Mouse (Mus musculus) embryo, embryonic 11.5 days (tissue): ENCODE results near the gene Mid1.
A peak's percentile ranks its signal among the peaks of the same experiment; 100 is the strongest.

Experiments used
- DNase-seq: peaks from one replicate; pipeline ENCODE4 v3.0.0-alpha.2; 2012; ENCODE audit warnings: low read depth, low spot score

Mid1 gene

DNA sequence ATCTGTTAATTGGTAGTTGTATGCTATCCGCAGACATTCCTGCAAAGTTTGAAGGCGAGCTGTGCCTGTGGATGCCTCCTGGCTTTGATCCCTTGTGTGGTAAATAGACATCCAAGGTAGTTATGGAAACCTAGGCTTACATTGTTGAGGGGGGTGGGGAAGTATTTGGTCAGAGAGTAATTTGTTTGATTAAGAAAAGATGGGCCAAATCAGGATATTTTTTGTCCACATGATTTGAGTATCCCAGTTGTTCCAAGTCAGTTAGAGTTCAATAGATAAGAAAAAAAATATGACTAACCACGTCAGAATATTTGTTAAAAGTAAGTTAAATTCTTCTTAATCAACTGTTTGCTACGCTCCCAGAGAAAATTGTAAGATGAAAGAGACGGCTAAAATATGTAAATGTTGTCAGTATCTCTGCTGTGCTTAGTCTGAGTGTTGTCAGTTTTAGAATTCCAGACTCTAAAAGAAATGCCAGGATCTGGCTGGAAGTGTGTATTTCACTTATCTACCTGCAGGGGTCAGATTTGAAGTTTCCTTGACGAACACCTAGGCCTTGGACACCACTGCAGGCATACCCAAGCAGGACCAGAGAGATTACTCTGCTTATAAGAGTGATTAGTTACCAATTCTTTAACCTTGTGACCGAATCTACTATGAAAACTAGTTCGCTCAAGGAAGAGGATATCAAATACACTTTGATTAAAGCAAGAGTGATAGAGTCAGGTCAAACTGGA lies 198.7 kb downstream of the Mid1 start:
- no peak for DNase-seq

DNA sequence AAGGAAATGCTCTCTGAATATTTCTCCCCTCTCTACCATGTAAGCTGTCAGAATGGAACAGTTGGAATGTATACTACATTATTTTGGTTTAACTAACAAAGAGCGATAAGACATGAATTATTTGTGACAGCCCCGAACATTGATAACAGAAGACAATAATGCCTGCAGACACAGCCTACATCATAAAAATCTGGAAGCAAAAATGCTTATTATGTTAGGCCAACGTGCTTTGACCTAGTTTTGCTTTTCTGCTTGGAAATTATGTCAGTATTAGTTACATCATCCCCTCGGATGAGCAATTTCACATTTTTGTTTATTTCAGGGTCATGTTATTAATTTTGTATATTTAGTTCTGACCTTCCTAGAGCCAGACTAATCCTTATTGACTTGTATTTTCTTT lies 205.5 kb downstream of the Mid1 start:
- DNase-seq, result no peak

DNA sequence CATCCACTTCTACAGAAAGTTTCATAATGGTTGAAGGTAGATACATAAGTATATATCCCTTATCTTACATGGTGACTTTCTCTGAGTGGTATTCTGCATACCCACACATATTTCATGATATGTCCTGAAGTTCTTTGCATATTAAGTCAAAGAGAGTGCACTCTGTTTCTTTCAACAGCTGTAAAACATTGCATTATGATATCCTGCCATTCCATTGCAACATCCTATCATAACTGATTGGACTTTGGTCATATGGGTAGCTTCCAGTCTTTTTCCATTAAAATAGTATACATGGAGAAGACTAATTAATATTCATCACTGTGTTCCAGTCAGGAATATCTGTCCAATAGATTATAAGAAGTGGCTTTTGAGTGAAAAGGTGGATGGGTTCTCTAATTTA lies 207.1 kb downstream of the Mid1 start:
- DNase-seq, result no peak

DNA sequence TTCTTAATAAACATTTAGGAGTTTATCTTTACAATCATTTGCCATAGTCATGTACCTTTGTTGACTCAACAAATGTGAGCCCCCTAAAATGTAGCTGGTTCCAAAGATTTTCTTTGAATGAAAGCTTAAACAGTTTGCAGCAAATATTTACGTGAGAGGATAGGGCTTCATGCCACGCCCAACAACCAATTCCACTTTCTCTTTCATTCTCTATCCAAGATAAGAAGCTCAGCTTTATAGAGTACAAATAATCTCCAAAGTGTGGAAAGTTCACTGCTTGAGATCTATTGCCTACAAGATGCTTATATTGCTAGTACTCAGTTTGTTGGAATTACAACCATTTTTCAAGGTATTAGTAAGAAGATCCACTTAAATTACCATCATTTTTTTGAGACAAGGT lies 207.6 kb downstream of the Mid1 start:
- DNase-seq, result no peak

DNA sequence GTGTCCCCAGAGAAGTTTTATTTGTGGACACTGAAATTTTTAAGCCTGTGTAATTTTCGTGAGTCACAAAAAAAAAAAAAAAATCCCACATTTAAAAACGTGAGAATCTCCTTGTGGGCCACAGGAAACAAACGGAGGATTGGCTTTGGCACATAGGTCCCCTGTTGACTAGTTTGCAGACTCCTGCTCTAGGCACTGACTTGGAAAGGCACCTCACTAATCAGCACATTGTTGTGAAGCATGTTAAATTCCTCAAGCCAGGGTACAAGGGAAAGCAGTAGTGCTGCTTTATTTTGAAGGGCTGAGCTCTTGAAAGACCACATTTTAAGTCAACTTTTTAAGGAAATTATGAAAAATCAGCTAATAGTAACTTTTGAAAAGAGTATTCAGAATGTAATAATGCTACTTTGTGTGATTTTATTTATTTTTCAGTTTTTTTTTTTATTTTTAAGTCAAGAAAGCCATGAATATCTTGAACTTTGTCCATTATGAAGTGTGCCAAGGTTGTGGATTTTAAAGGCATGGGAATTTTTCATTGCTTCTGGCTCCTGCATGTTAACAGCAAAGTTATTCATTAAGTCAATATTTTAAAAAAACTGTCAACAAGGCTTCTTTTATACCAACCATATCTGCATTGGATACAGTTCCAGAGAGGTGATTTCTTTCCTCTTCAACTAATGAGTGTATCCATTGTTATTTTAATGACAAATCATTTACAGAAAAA lies 214.4 kb downstream of the Mid1 start:
- DNase-seq, result no peak

DNA sequence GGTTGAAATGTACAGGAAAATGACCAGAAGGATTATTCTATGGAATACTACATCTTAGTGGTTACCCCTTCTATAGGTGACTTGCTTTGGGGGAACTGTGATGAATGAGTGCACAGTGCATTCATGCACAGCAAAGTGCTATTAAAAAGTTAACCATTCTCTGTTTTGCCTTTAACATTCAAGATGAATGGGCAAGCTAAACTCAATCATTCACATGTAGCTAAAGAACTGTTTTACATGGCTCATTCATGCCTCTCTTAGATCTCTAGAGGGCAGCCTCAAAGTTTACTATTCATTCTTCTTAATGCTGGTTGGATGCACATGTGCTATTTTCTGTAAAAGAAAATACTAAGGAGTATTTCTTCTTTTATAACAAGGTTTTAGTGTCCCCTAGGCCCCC lies 217.9 kb downstream of the Mid1 start:
- no peak for DNase-seq

DNA sequence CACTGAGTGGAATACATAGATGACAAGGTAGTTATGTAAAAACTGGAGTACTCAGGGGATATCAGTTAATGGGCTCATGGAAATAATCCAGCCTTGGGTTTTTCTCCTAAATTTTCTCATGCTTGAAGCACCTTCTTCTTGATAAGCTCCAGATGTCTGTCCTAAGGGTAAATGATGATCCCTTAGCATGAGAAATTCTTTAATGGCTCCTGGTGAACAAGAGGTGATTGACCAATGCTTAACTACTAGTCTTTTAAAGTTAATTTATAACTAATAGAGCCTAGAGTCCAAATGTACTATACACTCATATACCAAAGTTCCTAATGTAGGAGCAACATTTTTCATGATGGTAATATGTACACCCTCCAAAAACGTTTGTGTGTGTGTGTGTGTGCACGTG lies 218.7 kb downstream of the Mid1 start:
- no peak for DNase-seq

DNA sequence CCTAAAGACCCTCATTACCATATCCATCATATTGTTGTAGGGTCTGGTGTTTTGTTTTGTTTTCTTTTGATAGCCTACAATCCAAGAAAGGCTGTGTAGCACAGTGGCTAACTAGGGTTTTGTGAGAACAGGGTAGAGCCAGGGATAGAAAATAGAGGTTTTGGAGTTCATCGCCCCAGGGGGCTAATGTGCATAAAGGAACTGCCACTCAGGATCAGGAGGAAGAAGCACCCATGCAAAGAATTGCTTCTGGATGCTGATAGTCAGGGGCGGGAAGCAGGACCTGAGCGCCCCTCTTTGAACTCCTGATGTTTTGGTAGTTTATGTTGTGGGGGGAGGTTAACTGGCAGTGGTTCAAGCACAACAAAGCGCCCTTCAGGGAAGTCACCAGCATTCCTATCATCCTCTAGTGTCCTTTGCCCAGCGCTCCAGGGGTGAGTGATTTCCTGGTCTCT lies 221.1 kb downstream of the Mid1 start:
- DNase-seq, result no peak

DNA sequence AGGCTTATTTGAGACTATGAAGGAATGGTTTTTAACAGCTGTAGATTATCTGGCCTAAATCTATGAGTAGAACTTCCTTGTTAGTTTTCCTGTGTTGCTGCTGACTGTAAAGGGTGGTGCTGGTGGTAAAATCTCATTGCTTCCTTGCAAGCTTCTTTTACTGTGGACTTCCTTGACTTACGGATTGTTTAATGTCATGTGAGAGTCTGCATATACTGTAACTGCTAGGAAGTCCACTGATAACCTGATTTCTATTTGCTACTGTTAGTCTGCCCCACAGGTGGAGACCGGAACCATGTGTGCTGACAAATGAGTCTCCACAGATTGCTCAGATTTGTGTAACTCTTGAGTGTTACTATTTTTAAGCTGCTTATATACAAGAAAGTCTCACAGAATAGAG lies 224.9 kb downstream of the Mid1 start:
- no peak for DNase-seq

DNA sequence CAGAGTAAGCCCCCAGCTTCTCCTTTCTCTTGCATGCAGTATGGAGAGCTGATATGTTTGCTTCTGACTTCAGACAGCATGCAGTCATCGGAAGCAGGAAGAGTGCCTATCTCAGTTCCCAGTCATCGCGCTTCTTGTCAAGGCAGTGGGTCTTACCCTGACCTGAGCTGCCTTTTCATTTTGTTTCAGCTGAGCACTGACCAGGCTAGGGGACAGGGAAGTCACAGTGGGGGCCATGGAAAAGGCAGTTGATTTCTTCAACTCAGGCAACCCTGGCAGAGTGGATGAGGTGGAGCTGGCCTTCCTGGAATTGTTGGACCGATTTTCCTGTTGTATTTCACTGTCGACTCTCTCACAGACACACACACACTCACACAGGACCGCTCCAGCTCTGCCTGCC lies 230.7 kb downstream of the Mid1 start:
- DNase-seq, result no peak

DNA sequence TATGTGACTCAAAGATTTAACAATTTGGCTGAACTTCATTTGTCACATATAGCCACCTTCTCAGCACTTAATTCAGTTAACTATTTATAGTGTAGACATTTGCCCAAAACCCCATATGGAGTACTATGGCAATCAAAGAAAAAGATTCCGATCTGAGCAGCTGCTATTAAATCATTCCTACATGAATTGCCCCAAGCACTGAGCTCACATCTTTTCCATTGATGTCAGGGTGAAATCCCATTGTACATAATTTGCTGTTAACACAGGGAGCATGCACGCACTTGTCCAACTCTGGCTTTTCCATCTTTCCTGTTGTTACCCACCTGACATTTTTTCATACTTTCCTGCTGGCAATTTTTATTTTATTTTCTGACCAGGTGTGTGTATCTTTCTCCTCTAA lies 237.5 kb downstream of the Mid1 start:
- DNase-seq, result no peak

DNA sequence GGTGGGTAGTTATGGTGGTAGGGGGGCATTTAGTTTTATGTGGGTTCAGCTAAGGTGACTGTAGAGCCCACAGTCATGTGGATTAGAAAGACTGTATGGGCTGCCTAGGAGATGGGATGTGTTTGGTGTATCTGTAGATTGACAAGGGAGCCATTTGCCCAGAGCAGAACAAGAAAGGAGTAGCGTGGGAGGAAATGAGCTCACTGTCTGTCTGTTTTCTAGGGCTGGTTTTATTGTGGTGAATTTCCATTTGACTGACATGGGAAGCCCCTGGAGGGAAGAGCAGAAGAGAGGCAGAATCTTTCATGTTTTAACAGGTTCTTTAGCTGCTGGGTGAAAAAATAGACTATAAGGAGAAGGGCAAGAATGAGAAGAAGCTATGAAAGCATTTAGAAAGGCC lies 238.4 kb downstream of the Mid1 start:
- DNase-seq, result no peak

DNA sequence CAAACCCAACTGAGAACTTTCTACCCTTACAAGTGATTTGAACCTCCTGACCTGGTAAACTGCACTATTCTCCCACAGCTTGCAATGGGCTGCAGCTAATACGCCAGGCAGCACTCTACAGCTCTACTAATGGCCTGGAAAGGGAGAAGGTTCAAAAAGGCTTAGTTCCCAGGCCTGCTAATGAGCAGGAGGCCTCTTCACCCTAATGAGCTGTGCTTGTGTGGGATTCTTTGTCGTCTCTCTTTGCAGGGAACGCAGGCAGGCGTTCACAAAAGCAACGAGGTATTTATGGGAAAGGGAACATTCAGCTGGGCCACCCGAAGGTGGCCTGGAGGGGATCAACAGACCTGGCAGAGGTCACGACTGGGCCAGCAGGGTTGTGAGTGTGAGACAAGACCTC lies 240.6 kb downstream of the Mid1 start:
- no peak for DNase-seq

DNA sequence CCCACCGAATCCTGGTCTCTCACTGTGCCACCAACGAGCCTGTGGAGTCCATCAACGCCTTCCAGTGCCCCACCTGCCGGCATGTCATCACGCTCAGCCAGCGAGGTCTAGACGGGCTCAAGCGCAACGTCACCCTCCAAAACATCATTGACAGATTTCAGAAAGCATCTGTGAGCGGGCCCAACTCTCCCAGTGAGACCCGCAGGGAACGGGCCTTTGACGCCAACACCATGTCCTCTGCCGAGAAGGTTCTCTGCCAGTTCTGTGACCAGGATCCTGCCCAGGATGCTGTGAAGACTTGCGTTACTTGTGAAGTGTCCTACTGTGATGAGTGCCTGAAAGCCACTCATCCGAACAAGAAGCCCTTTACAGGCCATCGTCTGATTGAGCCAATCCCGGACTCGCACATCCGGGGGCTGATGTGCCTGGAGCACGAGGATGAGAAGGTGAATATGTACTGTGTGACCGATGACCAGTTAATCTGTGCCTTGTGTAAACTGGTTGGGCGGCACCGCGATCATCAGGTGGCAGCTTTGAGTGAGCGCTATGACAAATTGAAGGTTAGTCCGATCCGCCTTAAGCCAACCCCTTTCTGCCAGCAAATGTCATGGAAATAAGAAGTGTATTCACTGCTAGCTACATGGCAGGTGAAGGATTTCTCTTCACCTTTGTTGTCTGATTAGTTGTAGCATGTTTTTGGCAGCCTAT lies 242.3 kb downstream of the Mid1 start:
- no peak for DNase-seq

DNA sequence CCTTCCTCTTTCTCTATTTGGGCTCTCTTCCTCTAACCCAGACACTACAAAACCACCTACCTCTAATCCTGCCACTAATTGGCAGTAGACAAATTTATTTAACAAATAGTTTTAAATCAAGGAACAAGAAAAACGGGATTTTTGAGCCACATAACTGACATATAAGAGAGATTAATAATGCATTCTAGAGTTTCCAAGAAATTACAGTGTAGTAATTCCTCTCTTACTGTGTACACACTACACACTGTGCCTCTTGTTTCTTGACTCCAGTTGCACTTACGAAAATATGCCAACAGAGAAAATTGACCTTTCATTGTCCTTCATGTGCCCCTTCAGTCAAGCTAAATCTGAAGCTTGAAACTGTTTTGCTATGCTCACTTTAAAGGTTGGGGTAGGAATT lies 245.9 kb downstream of the Mid1 start:
- no peak for DNase-seq

DNA sequence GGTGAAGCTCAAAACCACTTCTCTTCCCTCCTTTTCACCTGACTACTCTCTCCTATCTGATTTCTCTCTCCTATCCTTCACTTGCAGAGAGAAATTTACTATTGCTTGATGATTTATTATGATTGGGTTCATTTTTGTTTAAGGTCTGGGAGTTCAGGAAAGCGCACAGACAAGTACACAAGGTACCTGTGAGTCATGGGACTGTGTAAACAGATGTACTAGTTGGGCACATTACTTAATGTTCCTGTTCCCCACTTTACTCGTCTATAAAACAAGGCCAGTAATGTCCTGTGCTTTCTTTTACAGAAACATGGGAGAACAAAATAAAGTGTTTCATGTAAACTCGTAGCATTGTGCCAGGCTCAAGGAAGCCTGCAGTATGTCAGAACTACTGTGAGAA lies 248.2 kb downstream of the Mid1 start:
- no peak for DNase-seq

DNA sequence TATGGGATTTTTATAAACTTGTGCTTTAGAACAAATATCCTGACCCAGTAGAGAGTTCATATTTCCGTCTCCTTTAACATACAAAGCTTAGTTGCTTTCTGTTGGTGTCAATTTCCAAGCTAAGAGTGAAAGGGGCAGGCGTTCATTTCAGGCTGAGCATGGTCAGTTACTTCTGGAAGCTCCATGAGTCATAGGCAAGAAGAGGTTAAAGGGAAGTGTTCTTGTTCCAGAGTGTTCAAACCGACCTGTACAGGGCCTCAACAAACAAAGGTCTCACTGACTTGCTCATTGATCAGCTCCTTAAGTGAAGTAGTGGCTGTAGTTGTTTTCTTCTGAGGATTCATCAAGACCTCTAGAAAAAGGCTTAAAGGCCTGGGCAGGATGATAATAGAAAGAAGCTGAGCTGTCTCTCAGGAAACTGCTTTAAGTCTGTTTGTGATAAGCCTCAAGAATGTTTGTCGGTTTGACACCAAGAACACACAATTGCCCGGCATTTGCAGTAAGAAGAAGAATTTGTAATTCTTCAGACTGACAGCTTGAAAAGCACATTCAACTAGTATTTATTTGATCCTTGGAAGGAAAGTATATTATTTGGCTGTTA lies 252.2 kb downstream of the Mid1 start:
- no peak for DNase-seq

DNA sequence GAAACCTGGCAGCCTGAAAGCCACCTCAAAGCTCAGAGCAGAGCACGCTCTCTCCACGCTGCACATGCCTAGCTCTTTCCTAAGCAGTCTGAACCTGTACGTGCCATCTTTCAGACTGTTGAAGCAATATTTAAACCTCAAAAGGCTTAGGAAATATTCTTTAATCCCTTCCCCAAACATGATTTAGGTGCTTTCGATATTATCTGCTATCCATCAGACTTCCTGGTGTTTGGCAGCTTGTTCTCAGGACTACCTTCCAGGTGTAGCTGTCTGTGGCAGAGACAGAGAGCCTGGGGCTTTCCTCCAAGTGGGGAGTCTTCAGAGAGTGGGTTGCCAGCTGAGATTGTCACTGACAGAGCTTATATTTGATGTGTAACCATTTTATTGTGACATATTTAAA lies 255.5 kb downstream of the Mid1 start:
- no peak for DNase-seq

DNA sequence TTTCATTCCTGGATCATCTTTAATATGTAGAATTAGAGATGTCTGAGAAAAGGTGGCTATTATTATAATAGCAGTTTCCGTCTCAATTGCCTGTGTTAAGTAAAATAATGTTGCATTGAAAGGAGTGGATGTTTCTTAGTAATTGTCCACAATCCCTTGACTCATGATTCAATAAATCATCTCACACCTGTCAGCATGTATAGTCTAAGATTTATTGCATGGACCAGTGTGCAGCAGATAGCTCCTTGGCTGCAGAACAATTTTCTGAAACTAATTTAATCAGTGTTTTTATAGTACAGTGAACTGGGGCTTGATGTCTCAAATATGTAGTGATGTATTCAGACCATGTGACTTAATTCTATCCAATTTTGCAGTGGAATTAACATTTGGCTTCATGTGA lies 265.6 kb downstream of the Mid1 start:
- DNase-seq, result no peak

DNA sequence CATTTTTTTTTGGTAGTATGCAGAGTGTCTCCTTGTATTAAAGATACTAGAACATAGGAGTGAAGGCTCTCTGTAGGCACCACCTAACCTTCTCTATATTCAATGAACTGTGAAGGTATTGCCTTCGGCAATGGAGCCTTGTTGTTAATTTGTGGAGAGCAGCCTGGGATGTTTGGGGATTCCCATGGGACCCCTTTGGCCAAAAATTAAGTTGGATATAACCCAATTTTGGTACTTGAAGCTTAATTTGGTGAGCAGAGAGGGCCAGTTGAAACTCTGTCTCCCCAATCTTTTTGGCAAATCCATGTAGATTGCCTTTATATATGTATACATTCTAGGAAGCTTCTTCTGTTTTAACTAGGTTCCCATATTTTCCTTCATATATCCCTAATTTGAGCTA lies 284.3 kb downstream of the Mid1 start:
- no peak for DNase-seq

DNA sequence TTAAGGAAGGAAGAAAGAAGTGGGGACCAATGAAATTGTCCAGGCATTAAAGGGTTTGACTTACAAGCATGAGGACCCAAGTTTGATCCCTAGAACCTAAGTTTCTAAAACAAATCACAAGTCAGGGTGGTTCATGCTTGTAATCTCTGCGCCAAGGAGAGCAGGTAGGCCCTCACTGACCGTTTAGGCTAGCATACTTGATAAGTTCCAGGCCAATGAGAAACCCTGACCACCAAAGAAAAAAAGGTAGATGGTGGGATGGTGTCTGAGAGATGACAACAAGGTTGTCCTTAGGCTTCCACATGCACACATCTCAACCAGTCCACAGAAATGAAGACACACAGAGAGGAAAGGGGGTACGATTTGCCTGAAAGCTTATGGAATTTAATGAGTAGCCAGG lies 284.8 kb downstream of the Mid1 start:
- DNase-seq, result peak; percentile 11

DNA sequence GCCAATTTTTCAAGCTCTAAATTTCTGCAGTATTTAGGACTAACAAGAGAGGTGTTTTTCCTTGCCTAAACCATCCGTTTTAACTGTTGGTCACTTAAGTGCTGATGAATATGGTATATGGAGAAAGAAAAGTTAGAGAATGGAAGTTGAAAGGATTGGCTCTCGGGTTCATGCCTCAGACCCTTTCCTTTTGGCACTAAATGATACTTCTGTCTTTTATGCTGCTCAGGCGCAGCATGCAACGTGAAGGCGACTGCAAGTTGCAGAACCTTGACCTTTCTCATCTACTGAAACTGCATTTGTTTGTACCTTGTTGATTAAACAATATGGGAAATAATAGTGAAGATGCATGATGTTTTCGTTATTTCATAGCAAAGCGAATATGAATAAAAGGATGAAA lies 285.5 kb downstream of the Mid1 start:
- DNase-seq, result peak; percentile 16
